Mouse (Mus musculus) left cerebral cortex, postnatal 36 days (tissue): ENCODE measurements around the gene Umodl1. TPM values are rescaled to one million over a fixed set of nuclear protein-coding genes. Genes with fewer than 3 reads are reported as not detected.

Source experiments
- DNase-seq, 2 experiments: peaks; one replicate each; pipeline ENCODE4 v3.0.0; 2021 to 2022; ENCODE audit warnings: low spot score in 2 of 2, mixed read lengths in 1 of 2
- intact Hi-C: fragments of 180-260 bp; cut with DNase I; formaldehyde crosslinking; loops from one replicate; pipeline ENCODE4 v1.15.1; 2025
- microRNA-seq: library from miRNA; unstranded; fragments of <30 nt; microRNA quantifications from one replicate; pipeline ENCODE4 v1.2.0, GENCODE M21; 2022
- total RNA-seq, 2 experiments: library from RNA; stranded (reverse); gene quantifications; 2 replicates each; pipeline ENCODE4 v1.2.3; 2021

Umodl1 gene
- total RNA-seq, 2 experiments from 2014 or later = 0.17 to 0.34 TPM

DNA sequence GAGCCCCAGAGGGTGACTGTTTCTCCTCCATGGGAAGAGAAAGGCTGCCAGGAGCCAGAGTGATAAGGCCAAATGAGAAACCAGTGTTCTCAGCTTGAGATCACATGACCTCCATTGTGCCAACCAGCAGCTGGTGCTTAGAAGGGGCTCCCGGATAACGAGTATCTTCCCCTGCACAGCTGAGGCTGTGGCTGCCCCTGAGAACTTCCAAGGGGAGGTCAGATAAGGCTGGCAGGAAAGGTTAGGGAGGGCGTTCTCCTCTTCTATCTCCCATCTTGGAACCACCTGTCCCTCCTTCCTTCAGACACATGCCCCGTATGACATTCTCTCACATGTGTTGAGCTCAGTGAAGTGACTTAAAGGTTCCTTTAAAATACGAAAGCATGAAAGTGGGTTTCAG, 79.7 kb downstream of the Umodl1 start:
- intact Hi-C loops = no loop called here
- no peak for DNase-seq

DNA sequence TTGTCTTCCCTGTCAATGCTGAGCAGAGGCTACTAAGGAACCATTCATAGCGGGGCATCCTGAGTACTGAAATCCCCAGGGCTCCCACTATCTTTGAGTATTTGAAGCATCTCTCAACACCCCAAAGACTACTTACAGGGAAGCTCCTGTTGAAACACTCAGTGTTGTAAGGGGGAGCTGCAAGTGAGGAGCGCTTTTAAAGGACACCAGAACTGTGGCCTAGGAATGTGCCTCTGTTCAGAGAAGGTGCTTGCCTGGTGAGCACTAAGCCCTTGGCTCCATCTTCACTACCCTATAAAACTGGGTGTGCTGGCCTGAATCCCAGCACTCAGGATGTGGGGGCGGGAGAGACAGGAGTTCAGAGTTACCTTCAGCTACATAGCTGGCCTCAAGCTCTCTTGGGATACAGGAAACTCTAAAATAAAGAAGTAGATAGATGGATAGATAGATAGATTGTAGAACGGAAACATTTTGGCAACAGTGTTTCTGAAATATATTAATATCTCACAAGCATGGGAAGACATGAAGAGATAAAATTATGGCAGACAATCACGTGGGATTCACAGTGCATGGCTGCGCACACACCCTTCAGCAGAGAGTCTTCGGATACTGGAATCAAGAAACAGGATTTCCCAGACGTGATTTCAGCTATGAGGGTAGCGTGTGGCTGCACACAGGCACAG, 80.4 kb downstream of the Umodl1 start:
- intact Hi-C loops = loop anchor here (1.0 kb wide), 1 partner anchor 23 kb away; no protein-coding TSS in a partner anchor
- DNase-seq = no peak

DNA sequence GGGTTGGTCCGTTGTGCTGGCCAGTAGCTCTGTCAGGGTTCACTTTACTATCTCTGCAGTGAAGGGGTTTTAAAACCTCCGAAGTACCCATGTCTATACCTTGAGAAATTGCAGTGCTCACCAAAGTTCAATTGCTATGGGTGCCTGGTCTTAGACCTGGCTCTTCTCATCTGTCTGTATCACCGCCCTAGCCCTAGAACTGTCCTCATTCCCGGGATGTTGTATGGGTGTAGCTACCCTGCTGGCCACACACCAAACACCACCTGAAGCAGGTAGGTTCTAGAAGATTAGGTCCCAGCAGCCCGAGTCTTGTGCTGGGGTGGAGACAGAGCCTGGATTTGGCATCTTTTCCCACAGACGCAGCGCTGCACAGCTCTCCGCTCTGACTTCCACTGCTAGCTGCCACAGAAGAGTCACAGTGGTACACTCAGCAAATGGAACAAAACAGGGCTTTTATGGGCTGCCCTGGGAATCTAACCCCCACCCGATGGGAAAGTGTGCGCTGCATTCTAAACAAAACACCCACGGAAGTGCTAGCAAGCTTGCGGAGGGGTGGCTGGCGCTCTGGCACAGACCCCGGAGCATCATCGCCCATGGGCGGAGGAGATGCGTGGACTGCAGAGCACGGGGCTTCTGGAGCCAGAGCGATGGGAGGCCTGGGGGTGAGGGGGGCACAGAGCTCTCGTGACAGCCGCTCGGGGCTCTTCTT, 81.9 kb downstream of the Umodl1 start:
- DNase-seq = peak; percentile 46 to 63
- intact Hi-C loops = no loop called here

DNA sequence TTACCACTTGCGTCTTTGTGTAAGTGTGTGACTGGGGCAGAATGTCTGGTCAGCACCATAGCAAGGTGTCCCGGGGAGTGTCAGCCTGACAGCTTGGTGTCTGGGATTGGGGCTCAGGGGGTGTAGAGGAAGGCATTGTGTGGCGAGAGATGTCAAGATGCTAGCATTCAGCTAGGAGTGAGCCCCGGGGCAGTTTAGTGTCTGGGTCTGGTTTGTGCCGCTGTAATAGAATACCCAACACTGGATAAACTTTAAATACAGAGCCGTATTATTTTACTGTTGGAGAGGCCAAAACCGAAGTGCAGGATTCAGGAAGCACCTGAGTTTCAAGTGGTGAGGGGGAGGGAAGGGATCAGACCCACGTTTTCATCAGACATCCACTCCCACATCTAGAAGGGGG, 82.9 kb downstream of the Umodl1 start:
- DNase-seq = no peak
- intact Hi-C loops = no loop called here

DNA sequence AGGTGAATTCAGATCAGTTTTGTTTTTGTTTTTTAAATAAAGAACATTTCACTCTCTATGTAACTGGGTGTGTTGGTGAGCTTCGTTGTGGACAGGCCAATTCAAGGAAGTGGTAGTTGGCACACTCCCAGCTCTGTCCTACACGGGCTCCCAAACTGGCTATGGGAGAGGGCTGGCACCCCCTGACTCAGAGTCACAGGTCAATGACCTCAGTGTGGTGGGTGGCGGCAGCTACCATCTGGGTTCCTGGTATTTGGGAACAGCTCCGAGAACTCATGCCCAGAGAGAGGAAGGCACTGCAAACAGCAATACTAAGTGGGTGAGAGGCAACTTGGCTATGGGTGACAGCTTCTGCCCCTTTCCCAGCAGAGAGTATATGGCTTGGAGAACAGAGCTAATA, 83.9 kb downstream of the Umodl1 start:
- no peak for DNase-seq
- intact Hi-C loops = no loop called here

DNA sequence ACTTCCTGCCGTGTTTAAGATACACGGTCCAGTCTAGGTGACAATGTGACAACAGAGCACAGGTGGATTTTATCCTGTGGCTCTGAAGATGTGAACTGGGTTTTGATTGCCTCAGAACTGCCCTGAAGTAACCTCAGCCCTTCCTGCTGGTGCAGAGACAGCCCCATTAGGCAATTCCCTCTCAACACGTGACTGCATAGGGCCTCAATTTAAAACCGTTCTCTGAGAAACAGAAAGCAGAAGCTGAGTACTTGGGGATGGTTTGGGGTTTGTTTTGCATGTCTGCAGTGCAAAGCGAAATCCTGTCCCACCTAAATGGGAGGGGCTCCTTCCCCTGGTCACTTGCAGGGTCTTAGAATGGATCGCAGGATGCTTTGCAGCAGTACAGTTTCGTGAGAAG, 85.2 kb downstream of the Umodl1 start:
- DNase-seq = no peak
- intact Hi-C loops = no loop called here

DNA sequence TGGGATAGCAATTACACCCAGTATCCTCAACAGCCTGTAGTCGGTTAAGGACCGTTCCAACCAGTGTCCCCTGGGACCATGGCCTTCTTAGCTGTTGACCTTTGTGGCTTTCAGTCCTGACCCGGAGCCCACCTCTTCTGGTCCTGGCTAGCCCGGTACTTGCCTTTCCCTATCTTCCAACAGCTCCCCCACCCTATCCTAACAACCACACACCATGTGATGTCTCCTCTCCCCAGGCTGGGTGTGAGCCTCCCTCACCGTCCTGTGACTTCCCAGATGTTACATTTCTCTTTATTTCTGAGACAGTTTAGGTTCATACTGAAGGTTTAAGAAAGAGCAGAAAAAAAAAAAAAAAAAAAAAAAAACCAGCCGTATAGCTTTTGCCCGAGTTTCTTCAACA, 86.0 kb downstream of the Umodl1 start:
- DNase-seq = no peak
- intact Hi-C loops = no loop called here

DNA sequence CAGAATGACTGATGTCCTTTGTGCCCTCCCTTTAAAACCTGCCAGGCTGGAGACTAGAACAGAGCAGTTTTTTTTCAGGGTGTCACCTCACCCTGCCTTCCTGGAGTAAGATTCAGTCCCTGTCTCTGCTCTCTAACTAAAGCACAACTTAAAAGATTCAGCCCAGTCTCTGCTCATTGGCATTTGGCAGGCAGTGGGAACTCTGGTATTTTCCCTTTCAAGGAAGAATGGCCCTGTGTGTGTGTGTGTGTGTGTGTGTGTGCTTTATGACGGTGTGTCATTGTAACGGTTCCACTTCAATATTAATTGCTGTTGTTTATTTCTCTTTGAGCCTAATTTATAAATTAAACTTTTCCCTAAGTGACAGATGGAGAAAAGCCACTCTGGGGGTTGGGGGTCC, 88.3 kb downstream of the Umodl1 start:
- no peak for DNase-seq
- intact Hi-C loops = no loop called here

DNA sequence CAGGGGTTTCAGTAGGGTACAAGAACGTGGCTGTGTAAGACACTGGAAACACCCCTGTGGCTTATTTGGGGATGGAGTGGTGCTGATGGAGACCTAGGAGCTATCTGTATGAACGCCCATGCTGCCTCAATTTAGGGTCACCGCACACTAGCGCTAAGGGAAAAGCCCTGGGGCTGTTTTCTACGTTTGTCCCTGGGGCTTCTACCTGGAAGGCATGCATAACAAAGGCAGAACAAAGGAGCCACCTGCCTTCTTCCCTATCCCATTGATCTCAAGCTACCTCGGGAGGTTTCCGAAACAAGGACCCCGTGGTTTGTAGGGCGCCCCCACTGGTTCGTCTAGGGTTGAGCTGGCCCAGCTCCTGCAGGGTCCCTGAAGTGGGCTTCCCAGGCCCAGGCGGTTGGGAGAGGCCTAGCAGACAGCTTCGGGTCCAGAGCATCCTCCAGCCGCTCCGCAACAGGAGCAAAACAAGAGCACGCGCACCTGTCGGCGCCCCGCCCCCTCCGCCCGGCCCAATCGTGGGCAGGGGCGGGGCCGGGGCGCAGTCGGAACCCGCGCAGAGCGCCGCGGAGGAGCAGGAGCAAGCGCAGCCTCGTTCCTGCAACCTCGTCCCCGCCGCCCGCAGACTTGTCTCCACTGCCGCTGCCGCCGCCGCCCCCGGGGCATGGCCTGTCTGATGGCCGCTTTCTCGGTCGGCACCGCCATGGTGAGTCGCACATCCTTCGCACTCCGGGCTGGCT, 102.9 kb downstream of the Umodl1 start, which contains the start of gene Abcg1:
TSS of gene Abcg1 (plus strand) at position 525 of the 740 bp plus-strand sequence.
- DNase-seq = peak; percentile 68 to 84
- intact Hi-C loops = loop anchor here (5.0 kb wide), 1 partner anchor 55 kb away; no protein-coding TSS in a partner anchor

DNA sequence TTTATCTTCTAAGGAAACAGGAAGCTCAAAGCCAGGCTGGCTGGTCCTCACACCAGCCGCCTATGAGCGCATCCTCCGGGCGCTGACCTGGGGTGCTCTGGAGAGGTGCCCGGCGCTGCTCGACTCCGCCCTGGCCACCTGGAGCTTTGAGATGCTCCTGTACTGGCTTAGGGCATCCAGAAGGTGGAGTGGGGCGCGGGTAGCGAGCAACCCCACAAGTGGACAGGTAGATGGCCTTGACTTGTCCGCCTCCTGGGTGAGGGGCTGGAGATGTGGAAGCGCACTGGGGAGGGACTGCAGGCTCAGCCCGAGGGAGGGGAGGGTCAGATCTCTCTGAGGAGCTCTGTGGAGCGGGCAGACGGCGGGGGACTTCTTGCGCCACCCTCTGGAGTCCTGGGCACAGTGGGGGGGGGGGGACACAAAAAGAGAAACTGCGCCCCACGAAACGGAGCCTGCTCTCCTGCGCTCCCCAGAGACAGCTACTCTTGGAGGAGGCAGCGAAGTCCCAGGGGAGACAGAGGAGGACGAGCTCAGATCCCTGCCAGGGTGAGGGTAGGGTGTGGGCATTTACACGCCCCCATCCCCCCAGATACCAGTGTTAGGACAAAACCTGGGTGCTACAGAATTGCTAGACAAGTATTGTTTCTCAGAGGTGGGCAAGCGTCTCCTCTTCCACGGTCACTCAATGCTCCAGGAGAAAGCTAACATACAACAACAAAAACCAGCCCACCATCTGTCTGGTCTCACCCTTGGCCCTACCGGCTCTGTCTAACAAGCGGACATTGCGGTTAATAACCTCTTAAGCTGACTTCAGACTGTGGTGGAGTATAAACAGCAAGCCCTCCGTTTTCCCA, 103.7 kb downstream of the Umodl1 start:
- intact Hi-C loops = loop anchor here (1.0 to 5.0 kb wide), 3 partner anchors 23 to 54 kb away; no protein-coding TSS in a partner anchor
- DNase-seq = peak; percentile 43 to 58

DNA sequence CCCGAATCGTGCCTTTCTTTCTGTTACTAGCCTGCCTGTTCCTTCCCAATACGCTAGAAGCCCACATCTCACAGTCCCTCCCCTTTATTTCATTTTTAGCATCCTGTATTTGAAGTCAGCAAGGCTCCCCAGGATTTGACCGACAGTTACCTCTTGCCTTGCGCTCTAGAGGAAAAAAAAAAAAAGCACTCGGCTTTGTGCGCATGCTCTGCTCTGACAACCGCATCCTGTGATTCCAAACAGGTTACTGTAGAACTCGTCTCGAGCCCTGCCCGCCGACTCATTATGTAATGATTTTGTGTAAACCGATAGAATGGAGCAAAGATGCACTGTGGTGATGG, 104.3 kb downstream of the Umodl1 start:
- intact Hi-C loops = loop anchor here (1.0 to 5.0 kb wide), 3 partner anchors 23 to 54 kb away; no protein-coding TSS in a partner anchor
- DNase-seq = peak; percentile 78 to 83

DNA sequence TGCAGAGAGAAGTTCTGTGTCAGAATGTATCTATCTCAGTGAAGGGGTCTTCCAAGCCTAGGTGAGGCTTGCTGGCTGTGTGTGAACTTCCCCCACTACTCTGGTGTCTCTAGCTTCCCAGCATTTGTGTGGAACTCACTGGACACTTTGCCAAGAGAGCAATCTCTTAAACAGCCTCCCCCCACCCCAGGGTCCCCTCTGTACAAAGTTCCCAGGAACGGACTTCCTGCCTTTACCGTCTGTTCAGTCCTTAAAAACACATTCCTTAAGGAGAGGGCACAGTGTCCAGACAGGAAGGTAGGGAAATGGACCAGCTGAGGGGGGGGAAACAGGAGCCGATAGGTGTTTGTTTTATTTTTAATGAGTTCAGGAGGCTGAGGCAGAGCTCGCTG, 105.8 kb downstream of the Umodl1 start:
- intact Hi-C loops = no loop called here
- DNase-seq = no peak

Small RNA genes within 50 kb of the gene (microRNA-seq; reads per million reads assigned to microRNA genes)
- not detected for gene Gm24026

Other genes starting within 250 kb of the Umodl1 start
- gene Glp1r, start 52.8 kb upstream of the Umodl1 start, total RNA-seq = 1 to 10 TPM in 1 of 2 experiments, under 1 TPM in 1; 0.42 to 1.1 TPM
- gene Abcg1, start 103.0 kb downstream of the Umodl1 start, total RNA-seq = 10 to 100 TPM; 65.5 to 77.2 TPM
- not detected for gene Tff3, start 175.0 kb downstream of the Umodl1 start, total RNA-seq
- not detected for gene Tff2, start 189.6 kb downstream of the Umodl1 start, total RNA-seq
- not detected for gene Tff1, start 210.6 kb downstream of the Umodl1 start, total RNA-seq
- gene Tmprss3, start 244.3 kb downstream of the Umodl1 start, total RNA-seq = not detected